Mouse (Mus musculus): Measurements from ENCODE around the gene Ctnna3.

Ctnna3 gene

GRCm38 (mm10) chr10:64448624-64449023 lies 1018.7 kb downstream of the Ctnna3 start:
- Histone ChIP-seq H3K27me3 (ENCODE audit: control insufficient read depth, insufficient read depth, low read length, poor library complexity, severe bottlenecking) (no peaks in the 10 kb centered on the region), H3K36me3 (ENCODE audit: control insufficient read depth, insufficient read depth, low read length, poor library complexity, severe bottlenecking) (no peaks in the 10 kb centered on the region)
- no peak for DNase-seq (ENCODE audit: low read depth, low spot score)

GRCm38 (mm10) chr10:64483281-64483680 lies 1053.4 kb downstream of the Ctnna3 start:
- Histone ChIP-seq H3K36me3 (ENCODE audit: control insufficient read depth, insufficient read depth, low read length, poor library complexity, severe bottlenecking) (no peaks in the 10 kb centered on the region), H3K27me3 (ENCODE audit: control insufficient read depth, insufficient read depth, low read length, poor library complexity, severe bottlenecking) (no peaks in the 10 kb centered on the region; the same call in 1 of the 2 replicates)
- no peak for DNase-seq (ENCODE audit: low read depth, low spot score)

- no peak for DNase-seq (ENCODE audit: low read depth, low spot score)
- Histone ChIP-seq H3K27me3 (ENCODE audit: control insufficient read depth, insufficient read depth, low read length, poor library complexity, severe bottlenecking) (peaks cover 2% of the 10 kb centered on the region), H3K36me3 (ENCODE audit: control insufficient read depth, insufficient read depth, low read length, poor library complexity, severe bottlenecking) (no peaks in the 10 kb centered on the region)
Measured at GRCm38 (mm10) chr10:64489471-64489870, 1059.6 kb downstream of the Ctnna3 start.

- no peaks in the 10 kb centered on the region for H3K27me3 ChIP-seq (ENCODE audit: control insufficient read depth, insufficient read depth, low read length, poor library complexity, severe bottlenecking)
- DNase-seq (ENCODE audit: low read depth, low spot score): no peak
Measured at GRCm38 (mm10) chr10:64543647-64544046, 1113.7 kb downstream of the Ctnna3 start.

GRCm38 (mm10) chr10:64544389-64544788 lies 1114.5 kb downstream of the Ctnna3 start:
- no peak for DNase-seq (ENCODE audit: low read depth, low spot score)
- Histone ChIP-seq H3K27me3 (ENCODE audit: control insufficient read depth, insufficient read depth, low read length, poor library complexity, severe bottlenecking) (no peaks in the 10 kb centered on the region), H3K36me3 (ENCODE audit: control insufficient read depth, insufficient read depth, low read length, poor library complexity, severe bottlenecking) (no peaks in the 10 kb centered on the region)

More at GRCm38 (mm10) chr10:64543647-64544046, 1113.7 kb downstream of the Ctnna3 start:
- H3K36me3 ChIP-seq (ENCODE audit: control insufficient read depth, insufficient read depth, low read length, poor library complexity, severe bottlenecking): no peaks in the 10 kb centered on the region

- no peak for DNase-seq (ENCODE audit: low read depth, low spot score)
- no peaks in the 10 kb centered on the region for H3K36me3 ChIP-seq (ENCODE audit: control insufficient read depth, insufficient read depth, low read length, poor library complexity, severe bottlenecking)
Measured at GRCm38 (mm10) chr10:64571311-64571710, 1141.4 kb downstream of the Ctnna3 start.

GRCm38 (mm10) chr10:64588116-64588515 lies 1158.2 kb downstream of the Ctnna3 start:
- no peaks in the 10 kb centered on the region for H3K27me3 ChIP-seq (ENCODE audit: control insufficient read depth, insufficient read depth, low read length, poor library complexity, severe bottlenecking)
- no peak for DNase-seq (ENCODE audit: low read depth, low spot score)

More at GRCm38 (mm10) chr10:64571311-64571710, 1141.4 kb downstream of the Ctnna3 start:
- no peaks in the 10 kb centered on the region for H3K27me3 ChIP-seq (ENCODE audit: control insufficient read depth, insufficient read depth, low read length, poor library complexity, severe bottlenecking)

GRCm38 (mm10) chr10:64636760-64637159 lies 1206.9 kb downstream of the Ctnna3 start:
- no peaks in the 10 kb centered on the region for H3K27me3 ChIP-seq (ENCODE audit: control insufficient read depth, insufficient read depth, low read length, poor library complexity, severe bottlenecking)
- H3K36me3 ChIP-seq (ENCODE audit: control insufficient read depth, insufficient read depth, low read length, poor library complexity, severe bottlenecking): no peaks in the 10 kb centered on the region
- DNase-seq (ENCODE audit: low read depth, low spot score): no peak

More at GRCm38 (mm10) chr10:64588116-64588515, 1158.2 kb downstream of the Ctnna3 start:
- H3K36me3 ChIP-seq (ENCODE audit: control insufficient read depth, insufficient read depth, low read length, poor library complexity, severe bottlenecking): no peaks in the 10 kb centered on the region

GRCm38 (mm10) chr10:64639061-64639460 lies 1209.2 kb downstream of the Ctnna3 start:
- DNase-seq (ENCODE audit: low read depth, low spot score): no peak
- Histone ChIP-seq H3K36me3 (ENCODE audit: control insufficient read depth, insufficient read depth, low read length, poor library complexity, severe bottlenecking) (no peaks in the 10 kb centered on the region), H3K27me3 (ENCODE audit: control insufficient read depth, insufficient read depth, low read length, poor library complexity, severe bottlenecking) (no peaks in the 10 kb centered on the region)

- Histone ChIP-seq H3K27me3 (ENCODE audit: control insufficient read depth, insufficient read depth, low read length, poor library complexity, severe bottlenecking) (no peaks in the 10 kb centered on the region), H3K36me3 (ENCODE audit: control insufficient read depth, insufficient read depth, low read length, poor library complexity, severe bottlenecking) (no peaks in the 10 kb centered on the region)
- DNase-seq (ENCODE audit: low read depth, low spot score): no peak
Measured at GRCm38 (mm10) chr10:64641093-64641492, 1211.2 kb downstream of the Ctnna3 start.

- no peaks in the 10 kb centered on the region for H3K36me3 ChIP-seq (ENCODE audit: control insufficient read depth, insufficient read depth, low read length, poor library complexity, severe bottlenecking)
- no peak for DNase-seq (ENCODE audit: low read depth, low spot score)
- no peaks in the 10 kb centered on the region for H3K27me3 ChIP-seq (ENCODE audit: control insufficient read depth, insufficient read depth, low read length, poor library complexity, severe bottlenecking)
Measured at GRCm38 (mm10) chr10:64641576-64641975, 1211.7 kb downstream of the Ctnna3 start.

- Histone ChIP-seq H3K36me3 (ENCODE audit: control insufficient read depth, insufficient read depth, low read length, poor library complexity, severe bottlenecking) (no peaks in the 10 kb centered on the region), H3K27me3 (ENCODE audit: control insufficient read depth, insufficient read depth, low read length, poor library complexity, severe bottlenecking) (no peaks in the 10 kb centered on the region)
- no peak for DNase-seq (ENCODE audit: low read depth, low spot score)
Measured at GRCm38 (mm10) chr10:64643976-64644375, 1214.1 kb downstream of the Ctnna3 start.

GRCm38 (mm10) chr10:64661190-64661589 lies 1231.3 kb downstream of the Ctnna3 start:
- H3K27me3 ChIP-seq (ENCODE audit: control insufficient read depth, insufficient read depth, low read length, poor library complexity, severe bottlenecking): no peaks in the 10 kb centered on the region
- no peaks in the 10 kb centered on the region for H3K36me3 ChIP-seq (ENCODE audit: control insufficient read depth, insufficient read depth, low read length, poor library complexity, severe bottlenecking)
- DNase-seq (ENCODE audit: low read depth, low spot score): no peak

- DNase-seq (ENCODE audit: low read depth, low spot score): no peak
- H3K36me3 ChIP-seq (ENCODE audit: control insufficient read depth, insufficient read depth, low read length, poor library complexity, severe bottlenecking): no peaks in the 10 kb centered on the region
- H3K27me3 ChIP-seq (ENCODE audit: control insufficient read depth, insufficient read depth, low read length, poor library complexity, severe bottlenecking): no peaks in the 10 kb centered on the region
Measured at GRCm38 (mm10) chr10:64671469-64671868, 1241.6 kb downstream of the Ctnna3 start.

- DNase-seq (ENCODE audit: low read depth, low spot score): no peak
- H3K27me3 ChIP-seq (ENCODE audit: control insufficient read depth, insufficient read depth, low read length, poor library complexity, severe bottlenecking): no peaks in the 10 kb centered on the region
- H3K36me3 ChIP-seq (ENCODE audit: control insufficient read depth, insufficient read depth, low read length, poor library complexity, severe bottlenecking): no peaks in the 10 kb centered on the region
Measured at GRCm38 (mm10) chr10:64675796-64676195, 1245.9 kb downstream of the Ctnna3 start.

GRCm38 (mm10) chr10:64710017-64710416 lies 1280.1 kb downstream of the Ctnna3 start:
- Histone ChIP-seq H3K27me3 (ENCODE audit: control insufficient read depth, insufficient read depth, low read length, poor library complexity, severe bottlenecking) (no peaks in the 10 kb centered on the region), H3K36me3 (ENCODE audit: control insufficient read depth, insufficient read depth, low read length, poor library complexity, severe bottlenecking) (no peaks in the 10 kb centered on the region)
- no peak for DNase-seq (ENCODE audit: low read depth, low spot score)
